Mouse (Mus musculus): ENCODE measurements around the gene Isg20.
A peak's percentile ranks its signal among the peaks of the same experiment; 100 is the strongest.

Isg20 gene

DNA sequence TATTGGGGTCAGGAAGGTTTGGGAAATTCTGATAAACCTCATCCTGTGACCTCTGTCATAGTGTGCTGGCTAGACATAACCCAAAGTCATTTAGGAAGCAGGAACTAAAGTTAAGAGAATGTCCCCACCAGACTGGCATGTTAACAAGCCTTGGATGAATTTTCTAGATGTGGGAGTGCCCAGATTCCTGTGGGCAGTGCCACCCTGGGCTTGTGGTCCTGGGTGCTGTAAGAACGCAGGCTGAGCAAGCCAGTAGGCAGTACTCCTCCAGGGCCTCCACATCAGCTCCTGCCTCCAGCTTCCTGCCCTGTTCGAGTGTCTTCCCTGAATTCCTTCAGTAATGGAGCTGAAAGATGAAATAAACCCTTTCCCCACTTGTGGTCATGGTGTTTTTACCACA lies 9.0 kb upstream of the Isg20 start:
- DNase-seq, result no peak

DNA sequence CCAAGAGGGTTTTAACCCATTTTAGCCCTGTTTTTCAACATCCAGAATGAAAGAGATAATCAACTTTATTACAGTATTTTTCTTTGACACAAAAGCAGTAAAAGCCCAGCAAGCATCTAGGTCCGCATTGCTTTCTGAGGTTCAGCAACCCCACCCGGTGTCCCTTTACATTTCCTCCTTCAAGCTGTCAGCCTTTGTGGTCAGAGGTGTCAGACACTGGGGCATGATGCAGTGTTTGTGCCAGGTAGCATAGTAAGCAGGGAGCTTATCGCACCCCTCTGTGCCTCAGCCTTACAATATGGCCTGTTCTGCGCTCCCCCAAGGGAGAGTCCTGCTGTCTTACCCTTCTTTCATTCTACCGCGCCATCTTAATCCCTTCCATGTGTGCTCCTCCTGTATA lies 4.2 kb upstream of the Isg20 start:
- DNase-seq, result no peak

DNA sequence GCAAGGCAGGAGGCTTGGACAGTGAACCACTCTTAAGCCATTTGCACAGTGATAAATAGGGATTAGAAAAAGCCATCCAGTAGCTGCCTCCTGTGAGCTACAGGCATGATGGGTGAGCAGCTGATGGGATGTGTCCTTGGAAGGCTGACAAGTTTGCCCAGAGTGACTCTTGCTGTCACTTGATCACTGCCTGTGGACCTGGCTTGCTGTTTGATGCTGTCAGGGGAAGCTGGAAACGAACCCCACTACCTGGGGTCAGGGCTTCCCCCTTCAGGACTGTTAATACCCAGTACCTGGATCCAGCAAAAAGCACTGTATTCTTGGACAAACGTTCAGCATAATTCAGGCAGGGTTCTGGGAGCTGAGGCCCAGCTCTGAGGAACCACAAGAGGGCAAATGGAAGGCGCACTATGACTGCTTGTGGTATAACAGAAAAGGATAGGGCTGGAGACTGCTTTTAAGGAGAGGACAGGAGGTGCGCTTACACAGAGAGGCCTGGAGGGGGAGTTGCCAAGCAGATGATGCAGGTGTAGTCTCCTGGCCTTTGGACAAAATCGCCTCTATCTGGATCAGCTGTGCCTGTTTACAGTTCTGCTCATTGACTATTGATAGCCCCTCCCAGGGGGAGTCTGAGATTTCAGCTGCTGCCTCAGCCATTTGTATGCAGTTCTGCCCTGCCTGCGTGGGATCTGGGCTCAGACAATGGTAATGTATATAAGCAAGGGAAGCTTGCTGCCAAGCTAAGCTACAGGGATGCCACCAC lies 2.7 kb upstream of the Isg20 start:
- DNase-seq, result peak in 1 of 2 experiments; percentile 29

GRCm38 (mm10) chr7:78911209-78911608 lies 2.0 kb upstream of the Isg20 start:
- DNase-seq, result no peak

GRCm38 (mm10) chr7:78912253-78912973 lies 811 bp upstream of the Isg20 start:
- peak in 1 of 2 experiments; percentile 36 for DNase-seq

DNA sequence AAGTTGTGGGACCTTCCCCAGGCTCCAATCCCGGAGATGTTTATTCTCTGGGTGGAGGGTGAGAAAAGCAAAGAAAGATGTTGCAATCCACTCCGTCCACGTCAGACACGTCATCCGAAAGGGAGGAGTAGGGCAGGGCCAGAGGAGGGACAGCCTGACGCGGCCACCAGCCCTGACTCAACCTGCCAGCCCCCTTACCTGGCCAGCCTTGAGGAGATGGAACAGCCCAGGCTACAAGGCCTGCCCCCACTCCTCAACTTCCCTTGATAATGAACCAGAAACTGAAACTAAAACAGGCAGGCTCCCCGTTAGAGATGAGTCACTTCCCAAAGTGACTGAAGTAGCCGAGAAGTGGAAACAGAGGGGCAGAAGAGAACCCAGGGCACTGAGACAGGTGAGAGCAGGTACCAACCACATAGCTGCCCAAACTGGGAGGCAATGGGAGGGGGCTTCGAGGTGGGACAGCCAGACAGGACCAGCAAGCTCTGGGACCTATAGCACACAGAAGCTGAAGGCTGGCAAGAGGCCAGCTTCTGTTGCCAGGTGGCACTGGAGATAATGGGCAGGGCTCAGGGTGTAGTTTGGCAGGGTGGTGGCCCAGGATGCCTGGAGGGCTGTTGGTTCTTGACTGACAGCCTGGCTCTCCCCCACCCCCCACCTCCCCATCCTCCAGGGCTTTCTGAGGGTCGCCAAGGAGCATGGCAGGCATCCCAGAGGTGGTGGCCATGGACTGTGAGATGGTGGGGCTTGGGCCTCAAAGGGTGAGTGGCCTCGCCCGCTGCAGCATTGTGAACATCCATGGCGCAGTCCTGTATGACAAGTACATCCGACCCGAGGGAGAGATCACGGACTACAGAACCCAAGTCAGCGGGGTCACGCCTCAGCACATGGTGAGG lies 673 bp downstream of the Isg20 start:
- peak in 1 of 2 experiments; percentile 53 for DNase-seq

GRCm38 (mm10) chr7:78914545-78914845 lies 1.3 kb downstream of the Isg20 start:
- no peak for DNase-seq

GRCm38 (mm10) chr7:78914896-78915510 lies 1.8 kb downstream of the Isg20 start:
- DNase-seq, result peak in 1 of 2 experiments; percentile 36

DNA sequence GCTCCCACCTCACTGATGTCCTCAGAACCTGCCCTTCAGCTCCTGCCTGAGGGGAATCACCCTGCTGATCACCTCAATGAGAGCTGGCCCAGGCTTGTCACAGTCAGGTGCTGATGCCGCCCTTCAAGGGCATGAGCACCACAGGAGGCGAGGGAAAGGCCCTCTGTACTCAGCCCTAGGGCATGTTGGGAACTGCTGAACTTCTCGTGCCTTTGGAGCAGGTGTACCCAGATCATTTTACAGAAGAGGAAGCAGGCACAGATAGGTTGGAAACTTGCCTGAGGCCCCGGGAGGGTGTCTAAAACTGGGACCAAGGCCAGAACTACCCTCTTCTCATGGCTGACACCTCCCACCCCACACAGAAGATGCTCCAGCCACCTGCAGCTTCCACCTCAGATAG lies 5.5 kb downstream of the Isg20 start:
- DNase-seq, result peak; percentile 61 to 65

GRCm38 (mm10) chr7:78922506-78922905 lies 9.3 kb downstream of the Isg20 start:
- no peak for DNase-seq

- DNase-seq, result peak; percentile 86 to 90
These were observed 11.1 kb downstream of the Isg20 start for GRCm38 (mm10) chr7:78924300-78924699.

DNA sequence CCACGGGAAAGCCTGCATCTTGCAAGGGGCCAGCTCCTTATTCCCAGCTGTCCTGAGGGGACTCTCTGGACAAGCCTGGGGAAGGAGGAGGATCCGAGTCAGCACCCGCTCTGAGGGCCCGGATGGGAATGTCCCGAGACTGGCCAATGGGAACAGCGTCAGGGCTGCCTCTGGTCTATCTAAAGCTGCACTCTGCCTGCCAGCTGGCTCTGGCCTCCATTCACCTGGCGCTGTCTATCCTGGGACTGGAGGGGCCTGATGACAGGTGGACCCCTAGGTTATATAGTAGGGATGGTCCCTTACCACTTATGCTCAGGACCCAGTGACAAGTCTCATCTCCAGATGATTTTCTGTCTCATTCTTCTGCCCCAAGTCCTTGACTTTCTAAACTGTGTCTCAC lies 11.6 kb downstream of the Isg20 start:
- DNase-seq, result peak in 1 of 2 experiments; percentile 17

- peak; percentile 17 to 20 for DNase-seq
These were observed 12.5 kb downstream of the Isg20 start for GRCm38 (mm10) chr7:78925680-78926079.

DNA sequence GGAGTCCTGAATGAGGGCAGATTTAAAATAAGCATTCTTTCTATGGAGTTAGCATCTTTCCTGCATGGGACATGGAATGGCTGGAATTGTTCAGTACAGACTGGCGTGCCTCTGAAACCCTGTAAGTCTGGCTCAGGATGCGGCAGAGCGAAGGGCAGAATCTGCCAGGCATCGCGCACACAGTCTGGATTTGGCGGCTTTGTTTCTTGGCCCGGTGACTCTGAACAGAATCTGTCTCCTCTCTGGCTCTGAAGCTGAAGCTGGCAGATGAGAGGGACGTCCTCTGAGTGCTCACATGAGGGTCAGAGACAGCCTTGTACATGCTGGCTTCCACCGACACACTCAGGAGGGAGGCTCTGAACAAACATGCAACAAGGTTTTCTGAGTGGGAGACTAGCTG lies 12.9 kb downstream of the Isg20 start:
- DNase-seq, result peak; percentile 80

- DNase-seq, result no peak
These were observed 14.0 kb downstream of the Isg20 start for GRCm38 (mm10) chr7:78927266-78927665.

GRCm38 (mm10) chr7:78938957-78939602 lies 25.9 kb downstream of the Isg20 start:
- DNase-seq, result peak in 1 of 2 experiments; percentile 24

DNA sequence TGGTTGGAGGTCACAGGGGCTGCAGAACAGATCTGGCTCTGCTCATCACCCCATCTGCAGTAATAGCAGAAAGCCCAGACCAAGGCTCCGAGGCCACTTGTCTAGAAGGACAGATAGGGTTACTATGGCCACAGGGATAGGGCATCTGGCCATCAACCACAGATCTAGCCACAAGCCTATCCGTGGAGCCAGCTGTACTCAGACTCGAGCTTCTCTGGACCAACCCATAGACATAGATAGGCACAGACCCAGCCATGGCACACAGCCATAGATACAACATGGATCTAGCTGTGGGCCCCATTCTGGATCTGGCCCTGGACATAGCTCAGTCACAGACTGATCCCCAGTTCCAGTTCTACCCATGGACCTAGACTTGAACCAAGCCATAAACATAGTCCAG lies 27.7 kb downstream of the Isg20 start:
- no peak for DNase-seq

- DNase-seq, result no peak
These were observed 29.3 kb downstream of the Isg20 start for GRCm38 (mm10) chr7:78942544-78942943.

DNA sequence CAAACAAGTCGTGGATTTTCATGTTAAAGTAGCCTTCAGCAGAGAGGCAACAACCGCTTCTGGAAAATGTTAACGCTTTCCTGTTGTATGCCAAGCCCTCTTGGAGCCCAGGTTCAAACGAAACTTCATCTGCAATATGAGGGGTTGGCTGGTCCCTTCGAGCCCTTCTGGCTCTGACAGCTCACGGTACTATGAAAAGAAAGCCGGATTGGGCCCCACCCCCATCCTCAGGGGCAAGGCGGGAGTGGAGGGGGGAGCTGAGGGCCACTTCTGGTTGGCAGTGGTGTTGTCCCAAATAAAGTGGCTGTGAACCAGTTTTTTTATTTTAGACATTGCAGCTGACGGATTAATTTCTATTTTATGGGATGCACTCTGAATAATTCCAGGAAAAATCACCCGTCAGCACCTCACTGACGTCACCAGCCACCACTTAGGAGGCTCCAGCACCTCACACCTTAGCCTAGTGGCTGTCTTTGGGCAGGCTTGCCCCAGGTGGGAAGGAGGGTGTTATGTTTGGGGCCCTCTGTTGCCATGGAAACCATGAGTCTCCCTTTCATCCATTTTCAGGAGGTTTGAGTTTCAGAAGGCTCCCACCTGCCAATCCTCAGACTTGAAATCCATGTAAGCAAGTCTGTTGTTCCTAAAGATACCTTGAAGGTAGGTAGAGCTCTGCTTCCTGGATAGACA lies 40.8 kb downstream of the Isg20 start:
- DNase-seq, result no peak

GRCm38 (mm10) chr7:78954619-78955018 lies 41.4 kb downstream of the Isg20 start:
- peak in 1 of 2 experiments; percentile 22 for DNase-seq

- DNase-seq, result peak; percentile 62 to 73
These were observed 41.9 kb downstream of the Isg20 start for GRCm38 (mm10) chr7:78955086-78955485.
